ENCODE assay signal across 11 mouse cellular contexts in genomic region chr12:117728178-117728611, GRCm38 (mm10).
A peak's percentile ranks its signal among the peaks of the same experiment; 100 is the strongest.
DNase-seq lines count a peak whose midpoint lies in the region; ATAC-seq and TF ChIP-seq lines count a peak whose summit lies in the region.
"Had no signal": no experiment of that assay in that cellular context is flagged by ENCODE, and none has a peak within 500 bp of the region (broad histone marks: within the 10 kb centered on the region; RNA-seq: fewer than 3 reads in every experiment).

No protein-coding gene starts in this region.

- no peak overlapping the region for H3K4me3 ChIP-seq in thymus, adult 2 months (ENCODE audit: control insufficient read depth, insufficient read depth, low read length)
- H3K4me3 ChIP-seq: heart, embryonic 13.5 days; liver, embryonic 13.5 days had no signal

- ATAC-seq in inflammation-experienced regulatory T-cells, adult 6 months = no peak

- H3K4me1 ChIP-seq in thymus, adult 2 months (replicated peaks; ENCODE audit: control insufficient read depth, insufficient read depth, low read length) = no peaks in the 10 kb centered on the region
- H3K4me1 ChIP-seq: liver, embryonic 13.5 days had no signal

- no peak for TF ChIP-seq POLR2A in thymus, adult 2 months (IDR thresholded peaks at IDR 0.05; ENCODE audit: control insufficient read depth, extremely low read depth, insufficient read depth, low read length, poor library complexity)

- no peaks in the 10 kb centered on the region for H3K27me3 ChIP-seq in thymus, adult 2 months (ENCODE audit: control insufficient read depth, insufficient read depth, low read length)
- no peaks in the 10 kb centered on the region for H3K27me3 ChIP-seq in splenic B cell, adult 2 months (ENCODE audit: control insufficient read depth, insufficient read depth, low read length, poor library complexity, severe bottlenecking)
- H3K27me3 ChIP-seq: heart, embryonic 13.5 days; liver, embryonic 13.5 days had no signal

- H3K36me3 ChIP-seq in thymus, adult 2 months (ENCODE audit: control insufficient read depth, insufficient read depth, low read length) = no peaks in the 10 kb centered on the region
- H3K36me3 ChIP-seq in splenic B cell, adult 2 months (ENCODE audit: control insufficient read depth, insufficient read depth, low read length, poor library complexity, severe bottlenecking) = 0 out of 2 replicates have a peak, but pooled peaks cover 1% of the 10 kb centered on the region
- H3K36me3 ChIP-seq: liver, embryonic 13.5 days had no signal

- peak; percentile 94 for DNase-seq in heart, adult 11 months
- no peak for DNase-seq in heart, postnatal 4 days
- DNase-seq in thymus, postnatal 4 days = peak; percentile 15
- DNase-seq in thymus, adult 2 months = no peak
- peak; percentile 66 to 69 for DNase-seq in kidney, postnatal 25 days
- peak; percentile 8 for DNase-seq in splenic B cell, adult 2 months (ENCODE audit: low read depth, low spot score)
- no peak for DNase-seq in urinary bladder, postnatal 4 days (ENCODE audit: low spot score in 2 of 2)
- DNase-seq: cerebellum, adult 8-10 months; liver, embryonic 13.5 days had no signal

- 32% methylated on average over 3 of the region's 3 CpGs for WGBS in thymus, adult 2 months

- H3K27ac ChIP-seq in thymus, adult 2 months (ENCODE audit: control insufficient read depth, insufficient read depth, low read length) = no peak overlapping the region
- H3K27ac ChIP-seq: heart, embryonic 13.5 days; liver, embryonic 13.5 days had no signal

- no peak for TF ChIP-seq CTCF in thymus, adult 2 months (IDR thresholded peaks at IDR 0.05; ENCODE audit: borderline replicate concordance, control insufficient read depth, extremely low read depth, insufficient read depth, low read length, poor library complexity)

Comparison
In these comparisons a context has a peak if more than half of its experiments do, and no peak if none do; other contexts are left out.
1. DNase-seq: peak in heart, adult 11 months (single experiment), thymus, postnatal 4 days (single experiment), kidney, postnatal 25 days (2 of 2) and splenic B cell, adult 2 months (single experiment); none in heart, postnatal 4 days (single experiment), thymus, adult 2 months (single experiment) and urinary bladder, postnatal 4 days (0 of 2).